Mouse (Mus musculus) ES-E14 (cell line): ENCODE measurements around the gene Kif5c.

Experiments used
- CHD2 ChIP-seq: IDR thresholded peaks from 2 replicates; pipeline ENCODE4 v1.6.1; 2014; ENCODE audit warnings: mild to moderate bottlenecking, low read depth, low read length, inconsistent platforms
- MAFK ChIP-seq: IDR thresholded peaks from 2 replicates; pipeline ENCODE4 v1.6.1; 2014; ENCODE audit warnings: mild to moderate bottlenecking, low read depth, low read length, inconsistent platforms; ENCODE audit not compliant: insufficient read depth
- ZNF384 ChIP-seq: IDR thresholded peaks from 2 replicates; pipeline ENCODE4 v1.6.1; 2012; ENCODE audit warnings: low read depth, low read length, inconsistent platforms

- TF ChIP-seq MAFK = no peak
- TF ChIP-seq CHD2 = no peak
- no peak for TF ChIP-seq ZNF384
Observed at GRCm38 (mm10) chr2:49722983-49723382, 103.9 kb downstream of the Kif5c start.
